Mouse (Mus musculus): Measurements from ENCODE around the gene Inip. TPM values are rescaled to one million over a fixed set of nuclear protein-coding genes. Genes with fewer than 3 reads are reported as not detected.
A peak's percentile ranks its signal among the peaks of the same experiment; 100 is the strongest.

Inip gene
- polyA plus RNA-seq (2015; fragmentation: Nextera tagmentation; extraction: Ambion mirVana): 59.3 and 63.3 TPM in 2 replicates

GRCm38 (mm10) chr4:59801489-59801888 is at the start of gene Inip:
Gene Inip (minus strand): TSS chr4:59801589.
- Histone ChIP-seq H3K9ac (no peak within 1 kb of the TSS), H3K4me1 (peaks cover 5% of the 10 kb centered on the region), H3K4me3 (replicated peaks) (no peak within 1 kb of the TSS), H3K36me3 (no peaks in the 10 kb centered on the region), H3K9me3 (replicated peaks) (no peaks in the 10 kb centered on the region), H3K27ac (no peak within 1 kb of the TSS), H3K4me2 (no peak within 1 kb of the TSS), H3K27me3 (no peaks in the 10 kb centered on the region)
- no peak for ATAC-seq (replicated peaks; ENCODE audit: low FRiP score)

GRCm38 (mm10) chr4:59850181-59850580 is 48.8 kb upstream of the Inip start:
- Histone ChIP-seq H3K9me3 (replicated peaks) (no peaks in the 10 kb centered on the region), H3K4me3 (replicated peaks) (no peak overlapping the region), H3K4me1 (peaks cover 5% of the 10 kb centered on the region), H3K9ac (no peak overlapping the region), H3K36me3 (no peaks in the 10 kb centered on the region; the same call in 1 of the 2 replicates), H3K27me3 (no peaks in the 10 kb centered on the region), H3K27ac (no peak overlapping the region), H3K4me2 (no peak overlapping the region)
- WGBS: 91% methylated on average over 2 of the region's 2 CpGs
- ATAC-seq (replicated peaks; ENCODE audit: low FRiP score): no peak

GRCm38 (mm10) chr4:59847447-59847846 is 46.1 kb upstream of the Inip start:
- Histone ChIP-seq H3K4me1 (peaks cover 13% of the 10 kb centered on the region), H3K9me3 (replicated peaks) (no peaks in the 10 kb centered on the region), H3K9ac (no peak overlapping the region), H3K27ac (no peak overlapping the region), H3K4me2 (no peak overlapping the region), H3K36me3 (no peaks in the 10 kb centered on the region), H3K4me3 (replicated peaks) (no peak overlapping the region), H3K27me3 (no peaks in the 10 kb centered on the region)
- ATAC-seq (replicated peaks; ENCODE audit: low FRiP score): no peak
- 93% methylated on average over 5 of the region's 5 CpGs for WGBS

- WGBS: 53% methylated on average over 3 of the region's 3 CpGs
- no peak overlapping the region for H3K4me3 ChIP-seq (replicated peaks)
- no peak for ATAC-seq (replicated peaks; ENCODE audit: low FRiP score)
- no peak overlapping the region for H3K9ac ChIP-seq
- H3K27ac ChIP-seq: peak overlapping the region; percentile 54; the same call in 1 of the 2 replicates
- H3K9me3 ChIP-seq (replicated peaks): no peaks in the 10 kb centered on the region
- H3K36me3 ChIP-seq: no peaks in the 10 kb centered on the region
- peaks cover 13% of the 10 kb centered on the region for H3K4me1 ChIP-seq
- H3K4me2 ChIP-seq: no peak overlapping the region
- no peaks in the 10 kb centered on the region for H3K27me3 ChIP-seq
These were observed 43.9 kb upstream of the Inip start for GRCm38 (mm10) chr4:59845245-59845637.

GRCm38 (mm10) chr4:59844460-59845244 is 43.3 kb upstream of the Inip start:
- Histone ChIP-seq H3K36me3 (no peaks in the 10 kb centered on the region), H3K27ac (peak overlapping the region; percentile 54; the same call in 1 of the 2 replicates), H3K4me2 (no peak overlapping the region), H3K9me3 (replicated peaks) (no peaks in the 10 kb centered on the region), H3K4me1 (peaks cover 13% of the 10 kb centered on the region), H3K9ac (no peak overlapping the region), H3K27me3 (no peaks in the 10 kb centered on the region), H3K4me3 (replicated peaks) (no peak overlapping the region)
- 57% methylated on average over 15 of the region's 15 CpGs for WGBS
- ATAC-seq (replicated peaks; ENCODE audit: low FRiP score): peak; percentile 31; the same call in 1 of the 2 replicates

GRCm38 (mm10) chr4:59837659-59838058 is 36.3 kb upstream of the Inip start:
- Histone ChIP-seq H3K9me3 (replicated peaks) (no peaks in the 10 kb centered on the region), H3K4me3 (replicated peaks) (no peak overlapping the region), H3K36me3 (0 out of 2 replicates have a peak, but pooled peaks cover 4% of the 10 kb centered on the region), H3K4me1 (peaks cover 4% of the 10 kb centered on the region), H3K27me3 (no peaks in the 10 kb centered on the region), H3K9ac (no peak overlapping the region), H3K27ac (no peak overlapping the region), H3K4me2 (no peak overlapping the region)
- 68% methylated on average over 7 of the region's 7 CpGs for WGBS
- ATAC-seq (replicated peaks; ENCODE audit: low FRiP score): no peak

GRCm38 (mm10) chr4:59832810-59833209 is 31.4 kb upstream of the Inip start:
- WGBS: 62% methylated on average over 6 of the region's 6 CpGs
- Histone ChIP-seq H3K9me3 (replicated peaks) (no peaks in the 10 kb centered on the region), H3K27me3 (no peaks in the 10 kb centered on the region), H3K4me2 (no peak overlapping the region), H3K4me3 (replicated peaks) (no peak overlapping the region), H3K4me1 (peaks cover 4% of the 10 kb centered on the region), H3K9ac (no peak overlapping the region), H3K36me3 (0 out of 2 replicates have a peak, but pooled peaks cover 4% of the 10 kb centered on the region), H3K27ac (no peak overlapping the region)
- no peak for ATAC-seq (replicated peaks; ENCODE audit: low FRiP score)

- no peak overlapping the region for H3K27ac ChIP-seq
- H3K4me1 ChIP-seq: no peaks in the 10 kb centered on the region
- no peak for ATAC-seq (replicated peaks; ENCODE audit: low FRiP score)
- no peak overlapping the region for H3K4me3 ChIP-seq (replicated peaks)
- no peaks in the 10 kb centered on the region for H3K27me3 ChIP-seq
- H3K4me2 ChIP-seq: no peak overlapping the region
- 0 out of 2 replicates have a peak, but pooled peaks cover 4% of the 10 kb centered on the region for H3K36me3 ChIP-seq
- 86% methylated on average over 5 of the region's 5 CpGs for WGBS
- no peak overlapping the region for H3K9ac ChIP-seq
- H3K9me3 ChIP-seq (replicated peaks): no peaks in the 10 kb centered on the region
These were observed 29.6 kb upstream of the Inip start for GRCm38 (mm10) chr4:59831038-59831437.

- Histone ChIP-seq H3K36me3 (no peaks in the 10 kb centered on the region), H3K4me3 (replicated peaks) (no peak overlapping the region), H3K9me3 (replicated peaks) (no peaks in the 10 kb centered on the region), H3K9ac (no peak overlapping the region), H3K27me3 (no peaks in the 10 kb centered on the region), H3K4me1 (no peaks in the 10 kb centered on the region), H3K27ac (no peak overlapping the region), H3K4me2 (no peak overlapping the region)
- no peak for ATAC-seq (replicated peaks; ENCODE audit: low FRiP score)
- 83% methylated on average over 4 of the region's 4 CpGs for WGBS
These were observed 27.7 kb upstream of the Inip start for GRCm38 (mm10) chr4:59829072-59829471.

GRCm38 (mm10) chr4:59826381-59826780 is 25.0 kb upstream of the Inip start:
- WGBS: 90% methylated on average over 5 of the region's 5 CpGs
- no peaks in the 10 kb centered on the region for H3K27me3 ChIP-seq
- no peak overlapping the region for H3K9ac ChIP-seq
- H3K4me2 ChIP-seq: no peak overlapping the region
- no peak overlapping the region for H3K4me3 ChIP-seq (replicated peaks)
- no peak for ATAC-seq (replicated peaks; ENCODE audit: low FRiP score)
- H3K9me3 ChIP-seq (replicated peaks): no peaks in the 10 kb centered on the region
- H3K4me1 ChIP-seq: no peaks in the 10 kb centered on the region
- no peak overlapping the region for H3K27ac ChIP-seq
- no peaks in the 10 kb centered on the region for H3K36me3 ChIP-seq

- Histone ChIP-seq H3K27me3 (no peaks in the 10 kb centered on the region), H3K4me2 (no peak overlapping the region), H3K27ac (no peak overlapping the region), H3K9ac (no peak overlapping the region), H3K9me3 (replicated peaks) (no peaks in the 10 kb centered on the region), H3K4me1 (no peaks in the 10 kb centered on the region), H3K4me3 (replicated peaks) (no peak overlapping the region), H3K36me3 (no peaks in the 10 kb centered on the region)
- ATAC-seq (replicated peaks; ENCODE audit: low FRiP score): no peak
- 79% methylated on average over 6 of the region's 6 CpGs for WGBS
These were observed 24.2 kb upstream of the Inip start for GRCm38 (mm10) chr4:59825634-59826033.

- Histone ChIP-seq H3K36me3 (no peaks in the 10 kb centered on the region), H3K4me1 (peaks cover 2% of the 10 kb centered on the region), H3K27me3 (no peaks in the 10 kb centered on the region), H3K9ac (no peak overlapping the region), H3K9me3 (replicated peaks) (no peaks in the 10 kb centered on the region), H3K4me2 (no peak overlapping the region), H3K27ac (no peak overlapping the region), H3K4me3 (replicated peaks) (no peak overlapping the region)
- ATAC-seq (replicated peaks; ENCODE audit: low FRiP score): no peak
- 83% methylated on average over 5 of the region's 5 CpGs for WGBS
These were observed 23.5 kb upstream of the Inip start for GRCm38 (mm10) chr4:59824860-59825259.
